Mouse (Mus musculus) adrenal gland, postnatal 10 days (tissue): Measurements from ENCODE around the gene Qtrt2. TPM values are rescaled to one million over a fixed set of nuclear protein-coding genes. Genes with fewer than 3 reads are reported as not detected.

Experiments
- DNase-seq: peaks from one replicate; pipeline ENCODE4 v3.0.0; 2021; ENCODE audit warnings: mixed read lengths
- total RNA-seq, 2 experiments: library from RNA; stranded (reverse); gene quantifications; 2 replicates each; pipeline ENCODE4 v1.2.3; 2021

The Qtrt2 gene
- total RNA-seq, 2 experiments from 2014 or later, result 26.8 to 34.0 TPM

GRCm38 (mm10) chr16:43816321-43816720 lies 110.3 kb downstream of the Qtrt2 start:
- DNase-seq, result no peak

- no peak for DNase-seq
Measured at GRCm38 (mm10) chr16:43814644-43815043, 112.0 kb downstream of the Qtrt2 start.

Other genes starting within 250 kb of the Qtrt2 start
- not detected for gene Drd3, start 172.8 kb downstream of the Qtrt2 start, total RNA-seq
- gene Ccdc191, start 37.0 kb downstream of the Qtrt2 start, total RNA-seq, result 1 to 10 TPM; 4.5 to 7.2 TPM
- gene Zdhhc23, start 53.0 kb upstream of the Qtrt2 start, total RNA-seq, result 1 to 10 TPM; 1.5 to 2.2 TPM
- 1 to 10 TPM; 4.5 to 5.3 TPM for gene Gramd1c, start 136.5 kb upstream of the Qtrt2 start, total RNA-seq
- 10 to 100 TPM; 91.4 to 92.3 TPM for gene Atp6v1a, start 212.9 kb upstream of the Qtrt2 start, total RNA-seq
- 10 to 100 TPM; 82.8 to 85.7 TPM for gene Naa50, start 213.0 kb upstream of the Qtrt2 start, total RNA-seq
- 10 to 100 TPM; 19.7 to 24.1 TPM for gene Usf3, start 246.4 kb upstream of the Qtrt2 start, total RNA-seq